In genomic region chr14:54646898-54647636, GRCm38 (mm10) we compare ENCODE assay signal across 29 mouse cellular contexts. TPM values are rescaled to one million over a fixed set of nuclear protein-coding genes. Genes with fewer than 3 reads are reported as not detected.
DNase-seq lines count a peak whose midpoint lies in the region; ATAC-seq and TF ChIP-seq lines count a peak whose summit lies in the region.
"Had no signal": no experiment of that assay in that cellular context is flagged by ENCODE, and none has a peak within 500 bp of the region (broad histone marks: within the 10 kb centered on the region; RNA-seq: fewer than 3 reads in every experiment).

No protein-coding gene starts in this region.

- H3K36me3 ChIP-seq in hindbrain, embryonic 11.5 days (ENCODE audit: control insufficient read depth, insufficient read depth, low read length), result peaks cover 42% of the 10 kb centered on the region
- H3K36me3 ChIP-seq in hindbrain, embryonic 10.5 days, result peaks cover 99% of the 10 kb centered on the region
- H3K36me3 ChIP-seq in liver, embryonic 14.5 days (replicated peaks; ENCODE audit: control insufficient read depth, insufficient read depth, low read depth), result peaks cover 90% of the 10 kb centered on the region
- H3K36me3 ChIP-seq in liver, embryonic 11.5 days (ENCODE audit: control insufficient read depth, insufficient read depth, low read length), result peaks cover 79% of the 10 kb centered on the region
- peaks cover 12 to 22% of the 10 kb centered on the region in 2 experiments for H3K36me3 ChIP-seq in MEL (ENCODE audit: control insufficient read depth in 1 of 2, insufficient read depth in 2 of 2, low read length in 2 of 2)
- H3K36me3 ChIP-seq in lung, embryonic 16.5 days (ENCODE audit: control insufficient read depth, insufficient read depth, low read length), result peaks cover 63% of the 10 kb centered on the region

- H3K9me3 ChIP-seq in hindbrain, embryonic 11.5 days (ENCODE audit: control insufficient read depth, low read length), result no peaks in the 10 kb centered on the region
- no peaks in the 10 kb centered on the region for H3K9me3 ChIP-seq in hindbrain, embryonic 10.5 days
- H3K9me3 ChIP-seq in liver, embryonic 14.5 days (ENCODE audit: control insufficient read depth, low read length), result no peaks in the 10 kb centered on the region
- no peaks in the 10 kb centered on the region for H3K9me3 ChIP-seq in liver, embryonic 11.5 days (ENCODE audit: control insufficient read depth, low read length)
- H3K9me3 ChIP-seq in MEL (replicated peaks; ENCODE audit: insufficient read depth, low read length), result no peaks in the 10 kb centered on the region
- H3K9me3 ChIP-seq in lung, embryonic 16.5 days (ENCODE audit: control insufficient read depth, low read length), result no peaks in the 10 kb centered on the region
- H3K9me3 ChIP-seq: hindbrain, embryonic 15.5 days; lung, embryonic 15.5 days had no signal

- H3K9ac ChIP-seq in hindbrain, embryonic 11.5 days (ENCODE audit: low read depth, low read length), result no peak overlapping the region
- H3K9ac ChIP-seq in liver, embryonic 14.5 days (replicated peaks), result no peak overlapping the region
- no peak overlapping the region for H3K9ac ChIP-seq in liver, embryonic 11.5 days (ENCODE audit: low read depth, low read length)
- no peak overlapping the region for H3K9ac ChIP-seq in MEL (ENCODE audit: control insufficient read depth, low read depth, low read length, poor library complexity, severe bottlenecking)
- no peak overlapping the region for H3K9ac ChIP-seq in lung, embryonic 16.5 days (ENCODE audit: low read length)
- H3K9ac ChIP-seq: hindbrain, embryonic 15.5 days; lung, embryonic 15.5 days had no signal

- no peak for TF ChIP-seq RAD21 in MEL (IDR thresholded peaks at IDR 0.05; ENCODE audit: low read depth, low read length)

- no peak; a peak in 1 of 4 replicates for TF ChIP-seq POLR2A in MEL (IDR thresholded peaks at IDR 0.05; ENCODE audit: control insufficient read depth in 1 of 2, insufficient read depth in 1 of 2, low read depth in 1 of 2, low read length in 2 of 2, poor library complexity in 1 of 2)

- peak; percentile 19 for DNase-seq in hindbrain, embryonic 11.5 days (ENCODE audit: low spot score)
- no peak for DNase-seq in hindbrain, embryonic 10.5 days (ENCODE audit: low spot score)
- no peak for DNase-seq in liver, embryonic 14.5 days (ENCODE audit: low read depth in 3 of 3, low spot score in 3 of 3)
- DNase-seq in liver, embryonic 11.5 days (ENCODE audit: low spot score), result no peak
- no peak for DNase-seq in MEL (ENCODE audit: low read depth, low spot score)
- DNase-seq in gastrocnemius, postnatal 25 days, result no peak
- DNase-seq: adrenal gland, postnatal 25 days; cerebellum, adult 11 months; cerebellum, postnatal 10 days; gastrocnemius, postnatal 36 days; kidney, adult 8-10 months; kidney, postnatal 4 days; right cerebral cortex, postnatal 14 days; spleen, adult 18-20 months; thymus, adult 18-20 months had no signal

- no peak overlapping the region for H3K4me3 ChIP-seq in hindbrain, embryonic 11.5 days (ENCODE audit: low read depth, low read length)
- no peak overlapping the region for H3K4me3 ChIP-seq in hindbrain, embryonic 10.5 days
- H3K4me3 ChIP-seq in liver, embryonic 14.5 days (ENCODE audit: insufficient read depth in 1 of 2, low read depth in 2 of 2, low read length in 2 of 2), result no peak overlapping the region
- no peak overlapping the region for H3K4me3 ChIP-seq in liver, embryonic 11.5 days (ENCODE audit: low read depth, low read length)
- no peak overlapping the region for H3K4me3 ChIP-seq in MEL (ENCODE audit: control insufficient read depth in 1 of 2, insufficient read depth in 1 of 2, low read depth in 2 of 2, low read length in 2 of 2)
- H3K4me3 ChIP-seq in lung, embryonic 16.5 days (ENCODE audit: low read length), result no peak overlapping the region
- H3K4me3 ChIP-seq: hindbrain, embryonic 15.5 days; lung, embryonic 15.5 days had no signal

- peak; percentile 56 for TF ChIP-seq CTCF in liver, embryonic 14.5 days (IDR thresholded peaks at IDR 0.05; ENCODE audit: low read depth)
- TF ChIP-seq CTCF in MEL (IDR thresholded peaks at IDR 0.05 in 2 of 3, conservative IDR thresholded peaks at IDR 0.05 in 1 of 3; ENCODE audit: control insufficient read depth in 1 of 3, insufficient read depth in 1 of 3, low read depth in 2 of 3, low read length in 3 of 3, poor library complexity in 1 of 3, severe bottlenecking in 1 of 3), result peak; percentile 12 to 26 (median 21); a peak in 2 of 6 replicates

- TF ChIP-seq EP300 in liver, embryonic 14.5 days (IDR thresholded peaks at IDR 0.05; ENCODE audit: low read depth), result no peak
- TF ChIP-seq EP300 in MEL (IDR thresholded peaks at IDR 0.05; ENCODE audit: low read depth in 1 of 2, low read length in 2 of 2), result no peak

- H3K4me2 ChIP-seq in hindbrain, embryonic 11.5 days (replicated peaks; ENCODE audit: low read depth, low read length), result no peak overlapping the region
- no peak overlapping the region for H3K4me2 ChIP-seq in liver, embryonic 14.5 days (ENCODE audit: low read depth)
- H3K4me2 ChIP-seq in liver, embryonic 11.5 days, result no peak overlapping the region
- no peak overlapping the region for H3K4me2 ChIP-seq in lung, embryonic 16.5 days (ENCODE audit: low read depth, low read length)
- H3K4me2 ChIP-seq: hindbrain, embryonic 15.5 days; lung, embryonic 15.5 days had no signal

- H3K79me2 ChIP-seq in MEL (ENCODE audit: control insufficient read depth, insufficient read depth, low read length, poor library complexity), result peaks cover 10% of the 10 kb centered on the region; the same call in 1 of the 2 replicates

- H3K27ac ChIP-seq in hindbrain, embryonic 11.5 days (ENCODE audit: low read depth, low read length), result no peak overlapping the region
- no peak overlapping the region for H3K27ac ChIP-seq in hindbrain, embryonic 10.5 days
- H3K27ac ChIP-seq in liver, embryonic 14.5 days, result no peak overlapping the region
- no peak overlapping the region for H3K27ac ChIP-seq in liver, embryonic 11.5 days (ENCODE audit: low read depth, low read length)
- no peak overlapping the region for H3K27ac ChIP-seq in MEL (ENCODE audit: control insufficient read depth, low read depth, low read length)
- H3K27ac ChIP-seq in lung, embryonic 16.5 days (ENCODE audit: low read length), result no peak overlapping the region
- H3K27ac ChIP-seq: hindbrain, embryonic 15.5 days; lung, embryonic 15.5 days had no signal

- WGBS in hindbrain, embryonic 11.5 days, result 96% methylated on average over 8 of the region's 8 CpGs
- 95% methylated on average over 8 of the region's 8 CpGs for WGBS in hindbrain, embryonic 10.5 days
- WGBS in liver, embryonic 14.5 days (ENCODE audit: insufficient replicate concordance), result 87% methylated on average over 8 of the region's 8 CpGs
- 94% methylated on average over 8 of the region's 8 CpGs for WGBS in liver, embryonic 11.5 days
- WGBS in lung, embryonic 16.5 days, result 65% methylated on average over 8 of the region's 8 CpGs

- ATAC-seq in hindbrain, embryonic 11.5 days (ENCODE audit: low FRiP score), result no peak
- no peak for ATAC-seq in liver, embryonic 14.5 days (ENCODE audit: insufficient read depth)
- no peak for ATAC-seq in liver, embryonic 11.5 days (replicated peaks; ENCODE audit: low FRiP score)
- 0 out of 2 replicates have a peak, but pooled peaks have one; percentile 30 for ATAC-seq in lung, embryonic 16.5 days (ENCODE audit: low read depth)
- ATAC-seq in erythroid progenitor cell, adult 5-6 weeks (replicated peaks; ENCODE audit: low FRiP score, poor library complexity, severe bottlenecking), result no peak
- ATAC-seq: midbrain, embryonic 16.5 days had no signal

- H3K4me1 ChIP-seq in hindbrain, embryonic 11.5 days (replicated peaks; ENCODE audit: control insufficient read depth, insufficient read depth, low read length), result peaks cover 2% of the 10 kb centered on the region; the same call in 1 of the 2 replicates
- peaks cover 31% of the 10 kb centered on the region for H3K4me1 ChIP-seq in hindbrain, embryonic 10.5 days (replicated peaks)
- 0 out of 4 replicates have a peak, but pooled peaks cover 0 to 3% of the 10 kb centered on the region in 2 experiments for H3K4me1 ChIP-seq in liver, embryonic 14.5 days (replicated peaks; ENCODE audit: control insufficient read depth in 2 of 2, insufficient read depth in 2 of 2, low read length in 1 of 2)
- peaks cover 9% of the 10 kb centered on the region for H3K4me1 ChIP-seq in liver, embryonic 11.5 days (replicated peaks; ENCODE audit: control insufficient read depth, insufficient read depth, low read length)
- peaks cover 2 to 16% of the 10 kb centered on the region in 2 experiments for H3K4me1 ChIP-seq in MEL (ENCODE audit: control insufficient read depth in 1 of 2, insufficient read depth in 2 of 2, low read length in 2 of 2)
- peaks cover 5% of the 10 kb centered on the region for H3K4me1 ChIP-seq in lung, embryonic 16.5 days (replicated peaks; ENCODE audit: control insufficient read depth, insufficient read depth, low read length)

- H3K27me3 ChIP-seq in hindbrain, embryonic 11.5 days (ENCODE audit: control insufficient read depth, insufficient read depth, low read length), result no peaks in the 10 kb centered on the region
- no peaks in the 10 kb centered on the region for H3K27me3 ChIP-seq in hindbrain, embryonic 10.5 days (ENCODE audit: insufficient read depth, poor library complexity, severe bottlenecking)
- no peaks in the 10 kb centered on the region for H3K27me3 ChIP-seq in liver, embryonic 14.5 days (ENCODE audit: control insufficient read depth, insufficient read depth, low read length)
- no peaks in the 10 kb centered on the region for H3K27me3 ChIP-seq in liver, embryonic 11.5 days (replicated peaks; ENCODE audit: control insufficient read depth, insufficient read depth, low read length)
- no peaks in the 10 kb centered on the region for H3K27me3 ChIP-seq in MEL (ENCODE audit: control insufficient read depth in 1 of 2, insufficient read depth in 2 of 2, low read length in 2 of 2)
- H3K27me3 ChIP-seq in lung, embryonic 16.5 days (ENCODE audit: control insufficient read depth, insufficient read depth, low read depth, low read length), result no peaks in the 10 kb centered on the region
- H3K27me3 ChIP-seq: hindbrain, embryonic 15.5 days; lung, embryonic 15.5 days had no signal

RNA-seq across cellular contexts. Expression of gene Cdh24, which starts 5.9 kb away (rescaled TPM):
- polyA plus RNA-seq in hindbrain, embryonic 11.5 days (2014; fragmentation: Nextera tagmentation; extraction: Ambion mirVana), result 5.6 and 8.1 TPM in 2 replicates
- polyA plus RNA-seq in hindbrain, embryonic 10.5 days (2016; fragmentation: Nextera tagmentation; extraction: Ambion mirVana), result 4.5 and 7.1 TPM in 2 replicates
- polyA plus RNA-seq in liver, embryonic 14.5 days (2012; rRNA removed), result 1.4 and 1.6 TPM in 2 replicates
- polyA plus RNA-seq in liver, embryonic 14.5 days (2014; fragmentation: Nextera tagmentation; extraction: Ambion mirVana), result 0.08 and 0.13 TPM in 2 replicates
- 1.7 and 1.9 TPM in 2 replicates for polyA plus RNA-seq in liver, embryonic 11.5 days (2014; fragmentation: Nextera tagmentation; extraction: Ambion mirVana)
- 0.89 and 0.92 TPM in 2 replicates for total RNA-seq in MEL (2012; rRNA removed)
- 1 to 10 TPM in 1 of 2 experiments, not detected in 1; 5.8 TPM for polyA plus RNA-seq in MEL (2012; ENCODE audit: insufficient read depth in 1 of 2, insufficient read length in 2 of 2, low read depth in 1 of 2, low replicate concordance in 2 of 2, missing spikeins in 1 of 2)
- polyA plus RNA-seq in lung, embryonic 16.5 days (2015; fragmentation: Nextera tagmentation; extraction: Ambion mirVana), result 2.1 and 2.8 TPM in 2 replicates
- total RNA-seq in erythroid progenitor cell, adult 5-6 weeks (2015; ENCODE audit: low replicate concordance), result 1.4 and 2.1 TPM in 2 replicates
- total RNA-seq in erythroid progenitor cell, adult 5-6 weeks (2017; ENCODE audit: low replicate concordance), result 2.8 and 14.1 TPM in 2 replicates
- total RNA-seq in gastrocnemius, postnatal 25 days (2021), result under 1 TPM; 0.28 to 0.38 TPM

RNA-seq across cellular contexts. Expression of gene Gm17606, which starts 6.3 kb away (rescaled TPM):
- polyA plus RNA-seq in hindbrain, embryonic 11.5 days (2014; fragmentation: Nextera tagmentation; extraction: Ambion mirVana), result not detected in 2 replicates
- polyA plus RNA-seq in hindbrain, embryonic 10.5 days (2016; fragmentation: Nextera tagmentation; extraction: Ambion mirVana), result not detected in 2 replicates
- polyA plus RNA-seq in liver, embryonic 14.5 days (2012; rRNA removed), result not detected in 2 replicates
- not detected in 2 replicates for polyA plus RNA-seq in liver, embryonic 14.5 days (2014; fragmentation: Nextera tagmentation; extraction: Ambion mirVana)
- not detected in 2 replicates for polyA plus RNA-seq in liver, embryonic 11.5 days (2014; fragmentation: Nextera tagmentation; extraction: Ambion mirVana)
- not detected in 2 replicates for total RNA-seq in MEL (2012; rRNA removed)
- polyA plus RNA-seq in MEL (2012; ENCODE audit: insufficient read depth in 1 of 2, insufficient read length in 2 of 2, low read depth in 1 of 2, low replicate concordance in 2 of 2, missing spikeins in 1 of 2), result under 1 TPM in 1 of 2 experiments, not detected in 1; 0.99 TPM
- polyA plus RNA-seq in lung, embryonic 16.5 days (2015; fragmentation: Nextera tagmentation; extraction: Ambion mirVana), result not detected in 2 replicates
- total RNA-seq in erythroid progenitor cell, adult 5-6 weeks (2015; ENCODE audit: low replicate concordance), result not detected in 2 replicates
- not detected in 2 replicates for total RNA-seq in erythroid progenitor cell, adult 5-6 weeks (2017; ENCODE audit: low replicate concordance)
- total RNA-seq in gastrocnemius, postnatal 25 days (2021), result not detected
- total RNA-seq: adrenal gland, postnatal 25 days; gastrocnemius, postnatal 36 days; layer of hippocampus, postnatal 14 days; left cerebral cortex, postnatal 10 days; megakaryocyte-erythroid progenitor cell, adult 5-6 weeks; neutrophil, adult 5-6 weeks had no signal
- polyA plus RNA-seq: forebrain, embryonic 11.5 days; frontal cortex, adult 2 months; heart, embryonic 16.5 days; hindbrain, embryonic 15.5 days; limb, embryonic 14.5 days; lung, embryonic 15.5 days; midbrain, embryonic 16.5 days; stomach, embryonic 14.5 days had no signal

RNA-seq across cellular contexts. Expression of gene Psmb11, which starts 25.8 kb away (rescaled TPM):
- not detected in 2 replicates for polyA plus RNA-seq in hindbrain, embryonic 11.5 days (2014; fragmentation: Nextera tagmentation; extraction: Ambion mirVana)
- 0.04 and 0.16 TPM in 2 replicates for polyA plus RNA-seq in hindbrain, embryonic 10.5 days (2016; fragmentation: Nextera tagmentation; extraction: Ambion mirVana)
- polyA plus RNA-seq in liver, embryonic 14.5 days (2012; rRNA removed), result not detected in 2 replicates
- 0.03 TPM in 1 of 2 replicates, not detected in the other for polyA plus RNA-seq in liver, embryonic 14.5 days (2014; fragmentation: Nextera tagmentation; extraction: Ambion mirVana)
- not detected in 2 replicates for polyA plus RNA-seq in liver, embryonic 11.5 days (2014; fragmentation: Nextera tagmentation; extraction: Ambion mirVana)
- total RNA-seq in MEL (2012; rRNA removed), result not detected in 2 replicates
- polyA plus RNA-seq in MEL (2012; ENCODE audit: insufficient read depth in 1 of 2, insufficient read length in 2 of 2, low read depth in 1 of 2, low replicate concordance in 2 of 2, missing spikeins in 1 of 2), result under 1 TPM in 1 of 2 experiments, not detected in 1; 0.06 TPM
- polyA plus RNA-seq in lung, embryonic 16.5 days (2015; fragmentation: Nextera tagmentation; extraction: Ambion mirVana), result 1.2 and 4.3 TPM in 2 replicates
- not detected in 2 replicates for total RNA-seq in erythroid progenitor cell, adult 5-6 weeks (2015; ENCODE audit: low replicate concordance)
- not detected in 2 replicates for total RNA-seq in erythroid progenitor cell, adult 5-6 weeks (2017; ENCODE audit: low replicate concordance)
- not detected for total RNA-seq in gastrocnemius, postnatal 25 days (2021)
- total RNA-seq: adrenal gland, postnatal 25 days; left cerebral cortex, postnatal 10 days; megakaryocyte-erythroid progenitor cell, adult 5-6 weeks had no signal
- polyA plus RNA-seq: forebrain, embryonic 11.5 days; hindbrain, embryonic 15.5 days; midbrain, embryonic 16.5 days had no signal

RNA-seq across cellular contexts. Expression of gene Psmb5, which starts 29.2 kb away (rescaled TPM):
- 439 and 455 TPM in 2 replicates for polyA plus RNA-seq in hindbrain, embryonic 11.5 days (2014; fragmentation: Nextera tagmentation; extraction: Ambion mirVana)
- 500 and 517 TPM in 2 replicates for polyA plus RNA-seq in hindbrain, embryonic 10.5 days (2016; fragmentation: Nextera tagmentation; extraction: Ambion mirVana)
- polyA plus RNA-seq in liver, embryonic 14.5 days (2012; rRNA removed), result 95.4 and 111 TPM in 2 replicates
- polyA plus RNA-seq in liver, embryonic 14.5 days (2014; fragmentation: Nextera tagmentation; extraction: Ambion mirVana), result 205 and 223 TPM in 2 replicates
- polyA plus RNA-seq in liver, embryonic 11.5 days (2014; fragmentation: Nextera tagmentation; extraction: Ambion mirVana), result 411 and 417 TPM in 2 replicates
- total RNA-seq in MEL (2012; rRNA removed), result 305 and 327 TPM in 2 replicates
- polyA plus RNA-seq in MEL (2012; ENCODE audit: insufficient read depth in 1 of 2, insufficient read length in 2 of 2, low read depth in 1 of 2, low replicate concordance in 2 of 2, missing spikeins in 1 of 2), result 100 to 1,000 TPM; 318 to 546 TPM
- polyA plus RNA-seq in lung, embryonic 16.5 days (2015; fragmentation: Nextera tagmentation; extraction: Ambion mirVana), result 352 and 366 TPM in 2 replicates
- 44.9 and 56.2 TPM in 2 replicates for total RNA-seq in erythroid progenitor cell, adult 5-6 weeks (2015; ENCODE audit: low replicate concordance)
- total RNA-seq in erythroid progenitor cell, adult 5-6 weeks (2017; ENCODE audit: low replicate concordance), result 8.7 and 14.7 TPM in 2 replicates
- total RNA-seq in gastrocnemius, postnatal 25 days (2021), result 100 to 1,000 TPM; 175 to 184 TPM

RNA-seq across cellular contexts. Expression of gene 1700123O20Rik, which starts 38.9 kb away (rescaled TPM):
- 99.9 and 108 TPM in 2 replicates for polyA plus RNA-seq in hindbrain, embryonic 11.5 days (2014; fragmentation: Nextera tagmentation; extraction: Ambion mirVana)
- 108 and 116 TPM in 2 replicates for polyA plus RNA-seq in hindbrain, embryonic 10.5 days (2016; fragmentation: Nextera tagmentation; extraction: Ambion mirVana)
- 29.6 and 33.6 TPM in 2 replicates for polyA plus RNA-seq in liver, embryonic 14.5 days (2012; rRNA removed)
- polyA plus RNA-seq in liver, embryonic 14.5 days (2014; fragmentation: Nextera tagmentation; extraction: Ambion mirVana), result 39.9 and 42.8 TPM in 2 replicates
- polyA plus RNA-seq in liver, embryonic 11.5 days (2014; fragmentation: Nextera tagmentation; extraction: Ambion mirVana), result 76.1 and 81.1 TPM in 2 replicates
- total RNA-seq in MEL (2012; rRNA removed), result 44.2 and 47.0 TPM in 2 replicates
- polyA plus RNA-seq in MEL (2012; ENCODE audit: insufficient read depth in 1 of 2, insufficient read length in 2 of 2, low read depth in 1 of 2, low replicate concordance in 2 of 2, missing spikeins in 1 of 2), result 10 to 100 TPM in 1 of 2 experiments, not detected in 1; 72.8 TPM
- 73.4 and 78.9 TPM in 2 replicates for polyA plus RNA-seq in lung, embryonic 16.5 days (2015; fragmentation: Nextera tagmentation; extraction: Ambion mirVana)
- 45.7 and 46.9 TPM in 2 replicates for total RNA-seq in erythroid progenitor cell, adult 5-6 weeks (2015; ENCODE audit: low replicate concordance)
- total RNA-seq in erythroid progenitor cell, adult 5-6 weeks (2017; ENCODE audit: low replicate concordance), result 16.3 and 29.4 TPM in 2 replicates
- total RNA-seq in gastrocnemius, postnatal 25 days (2021), result 10 to 100 TPM in 1 of 2 experiments, 1 to 10 TPM in 1; 8.4 to 10.0 TPM
